Mouse (Mus musculus) urinary bladder, postnatal 25 days (tissue): ENCODE measurements around the gene Man1c1.

Experiments used
- DNase-seq: peaks from one replicate; pipeline ENCODE4 v3.0.0; 2022; ENCODE audit warnings: low spot score

Man1c1 gene

GRCm38 (mm10) chr4:134603553-134603952 is 100.5 kb downstream of the Man1c1 start:
- no peak for DNase-seq

- DNase-seq, result no peak
Observed at GRCm38 (mm10) chr4:134602610-134603009, 101.5 kb downstream of the Man1c1 start.

- DNase-seq, result no peak
Observed at GRCm38 (mm10) chr4:134601981-134602380, 102.1 kb downstream of the Man1c1 start.

GRCm38 (mm10) chr4:134601404-134601803 is 102.7 kb downstream of the Man1c1 start:
- DNase-seq, result no peak

GRCm38 (mm10) chr4:134600777-134601176 is 103.3 kb downstream of the Man1c1 start:
- no peak for DNase-seq

GRCm38 (mm10) chr4:134600060-134600459 is 104.0 kb downstream of the Man1c1 start:
- DNase-seq, result no peak

GRCm38 (mm10) chr4:134596816-134597692 is 107.0 kb downstream of the Man1c1 start:
- DNase-seq, result no peak

- DNase-seq, result no peak
Observed at GRCm38 (mm10) chr4:134594731-134595439, 109.2 kb downstream of the Man1c1 start.

GRCm38 (mm10) chr4:134592442-134592841 is 111.6 kb downstream of the Man1c1 start:
- DNase-seq, result no peak

GRCm38 (mm10) chr4:134591506-134592061 is 112.5 kb downstream of the Man1c1 start:
- no peak for DNase-seq

GRCm38 (mm10) chr4:134590227-134590926 is 113.7 kb downstream of the Man1c1 start:
- no peak for DNase-seq

- DNase-seq, result no peak
Observed at GRCm38 (mm10) chr4:134589786-134590185, 114.3 kb downstream of the Man1c1 start.

GRCm38 (mm10) chr4:134588951-134589350 is 115.1 kb downstream of the Man1c1 start:
- no peak for DNase-seq

- no peak for DNase-seq
Observed at GRCm38 (mm10) chr4:134588287-134588686, 115.8 kb downstream of the Man1c1 start.

GRCm38 (mm10) chr4:134587636-134588197 is 116.4 kb downstream of the Man1c1 start:
- no peak for DNase-seq

- DNase-seq, result no peak
Observed at GRCm38 (mm10) chr4:134586631-134587030, 117.5 kb downstream of the Man1c1 start.

GRCm38 (mm10) chr4:134586126-134586525 is 118.0 kb downstream of the Man1c1 start:
- DNase-seq, result no peak

- DNase-seq, result peak; percentile 52
Observed at GRCm38 (mm10) chr4:134583513-134583912, 120.6 kb downstream of the Man1c1 start.

GRCm38 (mm10) chr4:134581365-134581764 is 122.7 kb downstream of the Man1c1 start:
- DNase-seq, result no peak

- DNase-seq, result no peak
Observed at GRCm38 (mm10) chr4:134580351-134581148, 123.5 kb downstream of the Man1c1 start.

- no peak for DNase-seq
Observed at GRCm38 (mm10) chr4:134579620-134580019, 124.5 kb downstream of the Man1c1 start.
